Mouse (Mus musculus) ES-Bruce4 (cell line): ENCODE data around the gene Spdef. TPM values are rescaled to one million over a fixed set of nuclear protein-coding genes. Genes with fewer than 3 reads are reported as not detected.

ENCODE experiments used
- H3K27ac ChIP-seq: 2 replicates; pipeline ENCODE4 v1.5.1; 2012; ENCODE audit warnings: low read length, inconsistent platforms; ENCODE audit not compliant: insufficient read depth
- H3K27me3 ChIP-seq: 2 replicates; pipeline ENCODE4 v1.6.1; 2012; ENCODE audit warnings: mild to moderate bottlenecking, low read length, inconsistent platforms; ENCODE audit not compliant: control insufficient read depth, poor library complexity, insufficient read depth, severe bottlenecking
- H3K36me3 ChIP-seq: 2 replicates; pipeline ENCODE4 v1.6.1; 2012; ENCODE audit warnings: inconsistent platforms, mild to moderate bottlenecking, low read length, moderate library complexity; ENCODE audit not compliant: control insufficient read depth, poor library complexity, insufficient read depth, severe bottlenecking
- H3K4me1 ChIP-seq: one replicate; pipeline ENCODE4 v1.8.1; 2011; ENCODE audit warnings: low read length; ENCODE audit not compliant: control insufficient read depth, insufficient read depth
- H3K4me3 ChIP-seq: 2 replicates; pipeline ENCODE4 v1.5.1; 2011; ENCODE audit warnings: low read depth, mild to moderate bottlenecking, low read length
- H3K9ac ChIP-seq: 2 replicates; pipeline ENCODE4 v1.6.1; 2012; ENCODE audit warnings: low read depth, mild to moderate bottlenecking, inconsistent platforms; ENCODE audit not compliant: poor library complexity, severe bottlenecking
- H3K9me3 ChIP-seq: replicated peaks from 2 replicates; pipeline ENCODE4 v1.6.1; 2012; ENCODE audit warnings: mild to moderate bottlenecking, low read length, inconsistent platforms; ENCODE audit not compliant: control insufficient read depth, poor library complexity, insufficient read depth, severe bottlenecking
- CTCF ChIP-seq: IDR thresholded peaks from one replicate; pipeline ENCODE4 v1.8.1; 2011; ENCODE audit warnings: low read depth, low read length
- EP300 ChIP-seq: IDR thresholded peaks from 2 replicates; pipeline ENCODE4 v1.6.1; 2011; ENCODE audit warnings: low read depth, low read length; ENCODE audit not compliant: insufficient read depth
- POLR2A ChIP-seq: IDR thresholded peaks from one replicate; pipeline ENCODE4 v1.8.1; 2011; ENCODE audit warnings: low read length; ENCODE audit not compliant: insufficient read depth
- polyA plus RNA-seq: library from polyadenylated mRNA; stranded (reverse); fragments of >200 nt; gene quantifications from 2 replicates; pipeline ENCODE4 v1.2.4, GENCODE M21; 2011; ENCODE audit warnings: low read depth; ENCODE audit not compliant: missing spikeins, insufficient read depth, insufficient read length

Gene Spdef
- polyA plus RNA-seq, 1 experiment = 1.2 TPM

- Histone ChIP-seq H3K4me3 (no peak overlapping the region), H3K27me3 (no peaks in the 10 kb centered on the region), H3K4me1 (no peaks in the 10 kb centered on the region), H3K9ac (no peak overlapping the region), H3K27ac (no peak overlapping the region), H3K9me3 (no peaks in the 10 kb centered on the region), H3K36me3 (no peaks in the 10 kb centered on the region)
- TF ChIP-seq POLR2A (no peak), CTCF (no peak), EP300 (no peak)
Measured at GRCm38 (mm10) chr17:27767120-27767519, 38.4 kb upstream of the Spdef start.

GRCm38 (mm10) chr17:27765066-27765465 lies 36.3 kb upstream of the Spdef start:
- Histone ChIP-seq H3K27ac (no peak overlapping the region), H3K4me1 (no peaks in the 10 kb centered on the region), H3K4me3 (no peak overlapping the region), H3K9me3 (no peaks in the 10 kb centered on the region), H3K9ac (no peak overlapping the region), H3K27me3 (no peaks in the 10 kb centered on the region), H3K36me3 (no peaks in the 10 kb centered on the region)
- TF ChIP-seq EP300 (no peak), POLR2A (no peak), CTCF (no peak)

- no peak for TF ChIP-seq EP300
- TF ChIP-seq CTCF = peak; percentile 2
- H3K4me3 ChIP-seq = no peak overlapping the region
- no peaks in the 10 kb centered on the region for H3K9me3 ChIP-seq
- H3K27me3 ChIP-seq = no peaks in the 10 kb centered on the region
- H3K27ac ChIP-seq = no peak overlapping the region
- no peaks in the 10 kb centered on the region for H3K4me1 ChIP-seq
- H3K36me3 ChIP-seq = no peaks in the 10 kb centered on the region
- no peak overlapping the region for H3K9ac ChIP-seq
Measured at GRCm38 (mm10) chr17:27764453-27764852, 35.7 kb upstream of the Spdef start.

DNA sequence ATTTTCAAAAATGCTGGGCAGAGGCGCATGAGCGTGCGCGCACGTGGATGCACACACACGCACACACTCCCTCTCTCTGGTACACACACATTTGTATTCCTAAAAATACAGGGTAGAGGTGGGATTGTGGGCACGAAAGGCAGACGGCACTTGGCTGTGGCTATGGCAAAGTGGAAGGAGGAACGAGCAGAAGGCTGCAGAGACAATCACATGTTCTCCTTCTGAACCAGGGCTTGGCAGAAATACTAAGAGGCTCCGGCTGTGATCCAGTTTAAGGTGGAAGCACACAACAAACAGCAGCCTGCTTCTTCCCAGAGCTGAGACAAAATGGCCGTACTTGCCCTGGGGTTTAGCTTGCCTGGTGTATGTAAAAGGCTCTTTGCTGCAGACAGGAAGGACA lies 34.1 kb upstream of the Spdef start:
- H3K36me3 ChIP-seq = no peaks in the 10 kb centered on the region
- TF ChIP-seq EP300 = no peak
- TF ChIP-seq CTCF = no peak
- TF ChIP-seq POLR2A = no peak

DNA sequence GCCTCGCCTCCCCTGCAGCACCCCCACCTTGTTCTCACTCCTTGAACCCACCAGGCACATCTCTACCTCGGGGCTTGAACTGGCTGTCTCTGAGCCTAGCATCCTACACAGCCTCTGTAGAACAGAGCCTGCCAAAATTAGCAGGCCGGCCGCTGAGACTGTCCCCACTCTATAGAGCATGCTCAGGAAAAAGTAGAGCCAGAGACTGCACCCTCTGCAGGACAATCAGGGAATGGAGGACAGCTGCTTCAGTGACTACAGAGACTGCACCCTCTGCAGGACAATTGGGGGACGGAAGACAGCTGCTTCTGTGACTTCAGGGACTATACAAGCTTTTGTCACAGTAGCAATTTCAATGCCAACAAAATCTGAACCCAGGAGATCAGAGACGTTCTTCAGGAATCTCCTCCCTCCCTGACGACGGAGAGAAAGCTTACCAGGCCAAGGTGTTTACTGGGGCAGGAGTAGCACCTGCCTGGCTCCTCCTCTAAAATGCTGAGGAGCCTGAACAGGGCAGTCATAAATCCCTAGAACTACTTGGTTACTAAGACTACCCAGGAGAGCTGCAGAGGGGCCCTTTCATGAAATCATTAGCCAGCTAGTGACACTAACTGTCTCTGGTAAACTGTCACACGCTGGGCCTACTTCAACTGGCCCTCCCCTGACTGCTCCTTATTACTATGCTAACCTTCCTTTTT lies 33.0 kb upstream of the Spdef start:
- Histone ChIP-seq H3K27ac (no peak overlapping the region), H3K9me3 (no peaks in the 10 kb centered on the region), H3K36me3 (no peaks in the 10 kb centered on the region), H3K4me1 (no peaks in the 10 kb centered on the region), H3K4me3 (no peak overlapping the region), H3K27me3 (no peaks in the 10 kb centered on the region), H3K9ac (no peak overlapping the region)
- TF ChIP-seq CTCF (peak; percentile 99), POLR2A (no peak), EP300 (no peak)

More for the DNA sequence above, 34.1 kb upstream of the Spdef start:
- Histone ChIP-seq H3K9ac (no peak overlapping the region), H3K27ac (no peak overlapping the region), H3K27me3 (no peaks in the 10 kb centered on the region), H3K9me3 (no peaks in the 10 kb centered on the region), H3K4me3 (no peak overlapping the region), H3K4me1 (no peaks in the 10 kb centered on the region)

- no peak for TF ChIP-seq POLR2A
- no peak for TF ChIP-seq CTCF
- TF ChIP-seq EP300 = no peak
- no peak overlapping the region for H3K9ac ChIP-seq
- H3K9me3 ChIP-seq = no peaks in the 10 kb centered on the region
- H3K27me3 ChIP-seq = no peaks in the 10 kb centered on the region
- no peak overlapping the region for H3K4me3 ChIP-seq
- H3K4me1 ChIP-seq = no peaks in the 10 kb centered on the region
- no peaks in the 10 kb centered on the region for H3K36me3 ChIP-seq
- no peak overlapping the region for H3K27ac ChIP-seq
Measured at GRCm38 (mm10) chr17:27760169-27760568, 31.4 kb upstream of the Spdef start.
